Mouse (Mus musculus) erythroblast, embryonic 14.5 days (primary cell): ENCODE measurements at regions not wholly inside any gene's neighbourhood (a gene's known extent, or its start where the extent isn't known, plus 50 kb on each side); places are given as distances from the start of the nearest gene placed in this dataset.

Source experiments
- GATA1 ChIP-seq: IDR thresholded peaks from 2 replicates; pipeline ENCODE4 v1.6.1; 2012; ENCODE audit warnings: low read length, inconsistent platforms, mixed read lengths
- TAL1 ChIP-seq: IDR thresholded peaks from 3 replicates; pipeline ENCODE4 v1.6.1; 2012; ENCODE audit warnings: low read length, inconsistent platforms, mixed read lengths

GRCm38 (mm10) chrX:19084435-19084834 is 396.7 kb downstream of the Tex13c3 start:
- TF ChIP-seq TAL1: no peak
- no peak for TF ChIP-seq GATA1
